Mouse (Mus musculus) MEL (cell line): ENCODE measurements at regions not wholly inside any gene's neighbourhood (a gene's known extent, or its start where the extent isn't known, plus 50 kb on each side); places are given as distances from the start of the nearest gene placed in this dataset.

Source experiments
- DNase-seq: peaks from one replicate; pipeline ENCODE4 v3.0.0; 2011; ENCODE audit warnings: low read depth, low spot score
- H3K27ac ChIP-seq: 2 replicates; pipeline ENCODE4 v1.5.1; 2012; ENCODE audit warnings: low read depth, mild to moderate bottlenecking, control low read depth, low read length, moderate library complexity; ENCODE audit not compliant: control insufficient read depth
- H3K27me3 ChIP-seq, 2 experiments: fragments of 150-350 bp in 1 of 2; sonication (generic) in 1 of 2; 2 replicates each; pipeline ENCODE4 v1.6.1; 2012; ENCODE audit warnings: low read length in 2 of 2, mild to moderate bottlenecking in 2 of 2, improper control_type of control experiment in 1 of 2, moderate library complexity in 1 of 2; ENCODE audit not compliant: insufficient read depth in 2 of 2, control insufficient read depth in 1 of 2
- H3K36me3 ChIP-seq, 2 experiments: 2 replicates each; pipeline ENCODE4 v1.6.1; 2012 to 2014; ENCODE audit warnings: low read length in 2 of 2, improper control_type of control experiment in 1 of 2, inconsistent platforms in 1 of 2, mild to moderate bottlenecking in 1 of 2; ENCODE audit not compliant: insufficient read depth in 2 of 2, control insufficient read depth in 1 of 2
- H3K4me1 ChIP-seq, 2 experiments: fragments of 150-350 bp in 1 of 2; sonication (generic) in 1 of 2; 2 replicates each; pipeline ENCODE4 v1.6.1; 2012; ENCODE audit warnings: low read length in 2 of 2, improper control_type of control experiment in 1 of 2, mild to moderate bottlenecking in 1 of 2; ENCODE audit not compliant: insufficient read depth in 2 of 2, control insufficient read depth in 1 of 2
- H3K4me3 ChIP-seq, 2 experiments: fragments of 150-350 bp in 1 of 2; sonication (generic) in 1 of 2; 2 replicates each; pipeline ENCODE4 v1.5.1; 2012; ENCODE audit warnings: low read depth in 2 of 2, low read length in 2 of 2, mild to moderate bottlenecking in 2 of 2, moderate library complexity in 2 of 2, control low read depth in 1 of 2, improper control_type of control experiment in 1 of 2; ENCODE audit not compliant: control insufficient read depth in 1 of 2, insufficient read depth in 1 of 2
- H3K79me2 ChIP-seq: 2 replicates; pipeline ENCODE4 v1.6.1; 2012; ENCODE audit warnings: mild to moderate bottlenecking, low read length, moderate library complexity; ENCODE audit not compliant: control insufficient read depth, poor library complexity, insufficient read depth
- H3K9ac ChIP-seq: 2 replicates; pipeline ENCODE4 v1.6.1; 2012; ENCODE audit warnings: low read depth, mild to moderate bottlenecking, control low read depth, low read length, moderate library complexity; ENCODE audit not compliant: control insufficient read depth, poor library complexity, severe bottlenecking
- H3K9me3 ChIP-seq: fragments of 150-350 bp; sonication (generic); replicated peaks from 2 replicates; pipeline ENCODE4 v1.6.1; 2012; ENCODE audit warnings: mild to moderate bottlenecking, low read length, improper control_type of control experiment, moderate library complexity; ENCODE audit not compliant: insufficient read depth
- CHD1 ChIP-seq: IDR thresholded peaks from 2 replicates; pipeline ENCODE4 v1.6.1; 2012; ENCODE audit warnings: low read depth, mild to moderate bottlenecking, inconsistent platforms, low read length, improper control_type of control experiment
- CTCF ChIP-seq, 3 experiments: IDR thresholded peaks in 2 of 3; conservative IDR thresholded peaks in 1 of 3; 2 replicates each; pipeline ENCODE4 v1.5.1; 2011 to 2012; ENCODE audit warnings: low read length in 3 of 3, low read depth in 2 of 3, mild to moderate bottlenecking in 2 of 3, improper control_type of control experiment in 1 of 3, inconsistent platforms in 1 of 3, mixed read lengths in 1 of 3, moderate library complexity in 1 of 3; ENCODE audit not compliant: control insufficient read depth in 1 of 3, insufficient read depth in 1 of 3, poor library complexity in 1 of 3, severe bottlenecking in 1 of 3
- EP300 ChIP-seq, 2 experiments: IDR thresholded peaks; 2 replicates each; pipeline ENCODE4 v1.6.1; 2011; ENCODE audit warnings: improper control_type of control experiment in 2 of 2, low read length in 2 of 2, low read depth in 1 of 2, mild to moderate bottlenecking in 1 of 2
- HCFC1 ChIP-seq: IDR thresholded peaks from 2 replicates; pipeline ENCODE4 v1.6.1; 2012; ENCODE audit warnings: low read depth, mild to moderate bottlenecking, inconsistent platforms, low read length, improper control_type of control experiment, moderate library complexity
- JUND ChIP-seq: IDR thresholded peaks from 2 replicates; pipeline ENCODE4 v1.6.1; 2011; ENCODE audit warnings: low read depth, mild to moderate bottlenecking, improper control_type of control experiment, low read length
- KAT2A ChIP-seq: conservative IDR thresholded peaks from 2 replicates; pipeline ENCODE4 v1.6.1; 2012; ENCODE audit warnings: low read depth, low read length, improper control_type of control experiment, inconsistent platforms
- MAX ChIP-seq: IDR thresholded peaks from 2 replicates; pipeline ENCODE4 v1.6.1; 2011; ENCODE audit warnings: low read length, improper control_type of control experiment
- MEF2A ChIP-seq: IDR thresholded peaks from 2 replicates; pipeline ENCODE4 v1.6.1; 2014; ENCODE audit warnings: low read depth, mild to moderate bottlenecking, inconsistent platforms, low read length, improper control_type of control experiment; ENCODE audit not compliant: poor library complexity, insufficient replicate concordance, severe bottlenecking; ENCODE audit errors: extremely low read depth
- MYC ChIP-seq: IDR thresholded peaks from 2 replicates; pipeline ENCODE4 v1.6.1; 2011; ENCODE audit warnings: low read depth, mild to moderate bottlenecking, low read length, improper control_type of control experiment, moderate library complexity
- POLR2A ChIP-seq, 2 experiments: IDR thresholded peaks; 2 replicates each; pipeline ENCODE4 v1.6.1; 2011 to 2012; ENCODE audit warnings: low read length in 2 of 2, mild to moderate bottlenecking in 2 of 2, control low read depth in 1 of 2, improper control_type of control experiment in 1 of 2, low read depth in 1 of 2, moderate library complexity in 1 of 2; ENCODE audit not compliant: control insufficient read depth in 1 of 2, insufficient read depth in 1 of 2, poor library complexity in 1 of 2
- POLR2AphosphoS5 ChIP-seq: IDR thresholded peaks from 2 replicates; pipeline ENCODE4 v1.6.1; 2012; ENCODE audit warnings: low read depth, borderline replicate concordance, mild to moderate bottlenecking, inconsistent platforms, low read length, moderate library complexity, mixed read lengths
- SMC3 ChIP-seq: IDR thresholded peaks from 2 replicates; pipeline ENCODE4 v1.6.1; 2011; ENCODE audit warnings: low read depth, low read length, improper control_type of control experiment
- TAL1 ChIP-seq: IDR thresholded peaks from 2 replicates; pipeline ENCODE4 v1.6.1; 2012; ENCODE audit warnings: mild to moderate bottlenecking, inconsistent platforms, low read length, moderate library complexity, mixed read lengths
- TCF12 ChIP-seq: IDR thresholded peaks from 2 replicates; pipeline ENCODE4 v1.6.1; 2014; ENCODE audit warnings: low read depth, mild to moderate bottlenecking, inconsistent platforms, low read length, improper control_type of control experiment, moderate library complexity
- USF2 ChIP-seq, 2 experiments: IDR thresholded peaks; 2 replicates each; pipeline ENCODE4 v1.6.1; 2011 to 2012; ENCODE audit warnings: improper control_type of control experiment in 2 of 2, low read length in 2 of 2, borderline replicate concordance in 1 of 2, inconsistent platforms in 1 of 2, low read depth in 1 of 2, mild to moderate bottlenecking in 1 of 2; ENCODE audit not compliant: insufficient read depth in 1 of 2
- ZC3H11A ChIP-seq: IDR thresholded peaks from 2 replicates; pipeline ENCODE4 v1.6.1; 2012; ENCODE audit warnings: low read depth, mild to moderate bottlenecking, inconsistent platforms, low read length, improper control_type of control experiment
- ZNF384 ChIP-seq: IDR thresholded peaks from 2 replicates; pipeline ENCODE4 v1.6.1; 2012; ENCODE audit warnings: low read depth, mild to moderate bottlenecking, inconsistent platforms, low read length, improper control_type of control experiment

DNA sequence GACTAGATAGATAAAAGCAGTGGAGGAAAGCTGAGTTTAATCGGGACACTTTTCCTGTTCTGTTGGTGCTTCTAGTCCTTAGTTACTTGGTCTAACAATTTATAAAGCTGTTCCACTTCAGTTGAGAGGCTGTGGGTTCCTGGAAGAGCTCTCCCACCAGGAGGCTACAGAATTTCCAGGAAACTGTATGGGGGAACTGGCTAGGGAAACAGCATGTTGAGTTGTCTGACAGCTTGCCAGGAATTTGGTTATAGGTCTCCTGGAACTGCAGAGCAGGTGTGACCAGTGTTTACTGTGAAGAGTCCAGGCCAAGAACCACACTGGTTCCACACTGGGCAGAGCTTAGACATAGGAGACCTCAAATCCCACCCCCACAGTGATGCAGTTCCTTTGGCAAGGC is 65.0 kb upstream of the Pik3cg start:
- Histone ChIP-seq H3K36me3 (no peaks in the 10 kb centered on the region), H3K9me3 (no peaks in the 10 kb centered on the region), H3K4me1 (no peaks in the 10 kb centered on the region), H3K79me2 (no peaks in the 10 kb centered on the region), H3K27me3 (peaks cover 1 to 2% of the 10 kb centered on the region in 2 experiments), H3K4me3 (no peak overlapping the region), H3K9ac (no peak overlapping the region)
- no peak for DNase-seq
- TF ChIP-seq MYC, result no peak
- TF ChIP-seq ZC3H11A, result no peak
- no peak for TF ChIP-seq CHD1
- TF ChIP-seq TCF12, result no peak
- TF ChIP-seq USF2 (IDR thresholded peaks at IDR 0.05; ENCODE audit: borderline replicate concordance in 1 of 2, insufficient read depth in 1 of 2, low read depth in 1 of 2, low read length in 2 of 2), result no peak
- no peak for TF ChIP-seq POLR2A (IDR thresholded peaks at IDR 0.05; ENCODE audit: control insufficient read depth in 1 of 2, insufficient read depth in 1 of 2, low read depth in 1 of 2, low read length in 2 of 2, poor library complexity in 1 of 2)
- no peak for TF ChIP-seq KAT2A
- TF ChIP-seq, all 39 proteins: peak for 0
- no peak overlapping the region for H3K27ac ChIP-seq

DNA sequence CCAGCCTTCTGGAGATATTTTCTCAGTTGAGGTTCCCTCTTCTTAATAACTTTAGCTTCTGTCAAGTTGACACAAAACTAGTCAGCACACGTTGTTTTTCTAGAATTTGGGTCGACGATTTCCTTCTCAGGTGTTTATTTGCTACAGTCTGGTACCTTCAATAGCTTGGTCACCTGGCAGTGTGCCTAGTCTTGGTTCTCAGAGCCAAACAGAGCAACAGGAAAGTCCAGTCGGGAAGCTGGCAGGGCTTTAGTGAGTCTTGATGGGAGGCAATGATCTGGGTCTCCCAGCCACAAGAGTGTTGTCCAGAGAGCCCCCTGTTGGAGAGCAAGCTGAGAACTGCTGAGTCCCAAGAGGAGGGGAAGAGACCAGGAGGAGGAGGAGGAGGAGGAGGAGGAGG is 71.4 kb upstream of the Pik3cg start:
- no peak overlapping the region for H3K27ac ChIP-seq
- H3K9ac ChIP-seq, result no peak overlapping the region
- H3K79me2 ChIP-seq, result no peaks in the 10 kb centered on the region
- no peaks in the 10 kb centered on the region for H3K9me3 ChIP-seq
- TF ChIP-seq POLR2A (IDR thresholded peaks at IDR 0.05; ENCODE audit: control insufficient read depth in 1 of 2, insufficient read depth in 1 of 2, low read depth in 1 of 2, low read length in 2 of 2, poor library complexity in 1 of 2), result no peak
- no peak for TF ChIP-seq ZNF384
- no peak for TF ChIP-seq CTCF (IDR thresholded peaks at IDR 0.05 in 2 of 3, conservative IDR thresholded peaks at IDR 0.05 in 1 of 3; ENCODE audit: control insufficient read depth in 1 of 3, insufficient read depth in 1 of 3, low read depth in 2 of 3, low read length in 3 of 3, poor library complexity in 1 of 3, severe bottlenecking in 1 of 3)
- no peak for TF ChIP-seq EP300 (IDR thresholded peaks at IDR 0.05; ENCODE audit: low read depth in 1 of 2, low read length in 2 of 2)
- no peak for TF ChIP-seq TAL1
- TF ChIP-seq MEF2A, result no peak
- no peak for TF ChIP-seq MAX
- no peak for TF ChIP-seq JUND
- TF ChIP-seq USF2 (IDR thresholded peaks at IDR 0.05; ENCODE audit: borderline replicate concordance in 1 of 2, insufficient read depth in 1 of 2, low read depth in 1 of 2, low read length in 2 of 2), result no peak
- no peaks in the 10 kb centered on the region for H3K36me3 ChIP-seq
- no peak for DNase-seq
- no peak overlapping the region for H3K4me3 ChIP-seq
- peaks cover 1 to 2% of the 10 kb centered on the region in 2 experiments for H3K27me3 ChIP-seq
- no peaks in the 10 kb centered on the region for H3K4me1 ChIP-seq

DNA sequence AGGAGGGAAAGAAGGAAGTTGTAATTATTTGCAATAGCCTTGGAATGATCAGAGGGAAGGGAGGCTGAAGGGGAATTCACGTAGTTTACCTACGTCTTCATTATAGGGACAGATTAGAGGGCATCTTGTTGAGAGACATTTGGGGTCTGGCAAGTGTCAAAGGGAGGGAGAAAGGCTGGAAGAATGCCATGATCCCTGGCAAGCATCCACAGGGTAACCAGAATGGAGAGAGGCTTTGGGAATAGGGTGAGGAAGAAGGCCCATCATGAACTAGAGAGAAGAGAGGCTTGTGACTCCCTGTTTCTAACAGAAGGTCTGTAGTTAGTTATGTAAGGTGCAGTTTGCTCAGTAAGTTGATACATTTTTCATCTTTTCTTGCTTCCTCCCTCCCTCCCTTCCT is 71.8 kb upstream of the Pik3cg start:
- Histone ChIP-seq H3K27me3 (peaks cover 1 to 2% of the 10 kb centered on the region in 2 experiments), H3K79me2 (no peaks in the 10 kb centered on the region), H3K36me3 (no peaks in the 10 kb centered on the region), H3K4me1 (no peaks in the 10 kb centered on the region), H3K9me3 (no peaks in the 10 kb centered on the region), H3K4me3 (no peak overlapping the region), H3K9ac (no peak overlapping the region)
- DNase-seq, result no peak
- TF ChIP-seq POLR2AphosphoS5 (no peak), SMC3 (no peak), TCF12 (no peak), HCFC1 (no peak), TAL1 (no peak), ZNF384 (no peak)
- TF ChIP-seq, all 39 proteins: peak for 0
- H3K27ac ChIP-seq, result no peak overlapping the region
